Mouse (Mus musculus) C2C12 (cell line): Measurements from ENCODE around the gene Sec16a. TPM values are rescaled to one million over a fixed set of nuclear protein-coding genes. Genes with fewer than 3 reads are reported as not detected.
"Not testable (repeated sequence)": the region's sequence is repeated elsewhere in the genome, so short reads cannot be mapped to it uniquely, and the experiment has no call there.

ENCODE experiments used
- H3K27me3 ChIP-seq: one replicate; pipeline ENCODE4 v1.6.1; 2011; ENCODE audit not compliant: control insufficient read depth, insufficient read depth, insufficient read length
- H3K36me3 ChIP-seq: one replicate; pipeline ENCODE4 v1.6.1; 2011; ENCODE audit not compliant: control insufficient read depth, insufficient read depth
- H3K4me3 ChIP-seq: one replicate; pipeline ENCODE4 v1.5.1; 2011; ENCODE audit warnings: mild to moderate bottlenecking, control low read depth; ENCODE audit not compliant: poor library complexity, insufficient read depth, severe bottlenecking
- H3K79me2 ChIP-seq: one replicate; pipeline ENCODE4 v1.6.1; 2011; ENCODE audit not compliant: control insufficient read depth, insufficient read depth
- H3K79me3 ChIP-seq: one replicate; pipeline ENCODE4 v1.6.1; 2011; ENCODE audit warnings: low read depth, control low read depth
- H3ac ChIP-seq: one replicate; pipeline ENCODE3; 2011; ENCODE audit warnings: low read depth; ENCODE audit not compliant: control insufficient read depth, insufficient read length
- CEBPB ChIP-seq: IDR thresholded peaks from one replicate; pipeline ENCODE4 v1.6.1; 2011; ENCODE audit warnings: low read depth, mild to moderate bottlenecking, control low read depth, moderate library complexity
- CTCF ChIP-seq: IDR thresholded peaks from one replicate; pipeline ENCODE4 v1.5.1; 2011; ENCODE audit not compliant: control insufficient read depth, insufficient read depth, insufficient read length
- FOSL1 ChIP-seq: IDR thresholded peaks from one replicate; pipeline ENCODE4 v1.8.0; 2011; ENCODE audit warnings: mild to moderate bottlenecking, low read length; ENCODE audit not compliant: poor library complexity, insufficient read depth, severe bottlenecking
- MAX ChIP-seq: IDR thresholded peaks from one replicate; pipeline ENCODE4 v1.6.1; 2011; ENCODE audit warnings: mild to moderate bottlenecking, control low read depth
- MYOD1 ChIP-seq: IDR thresholded peaks from one replicate; pipeline ENCODE4 v1.6.1; 2011; ENCODE audit warnings: low read depth; ENCODE audit not compliant: control insufficient read depth, insufficient read length
- MYOG ChIP-seq: IDR thresholded peaks from one replicate; pipeline ENCODE4 v1.6.1; 2011; ENCODE audit not compliant: control insufficient read depth, insufficient read length; ENCODE audit errors: extremely low read depth
- USF1 ChIP-seq: IDR thresholded peaks from one replicate; pipeline ENCODE4 v1.6.1; 2011; ENCODE audit warnings: low read depth, mild to moderate bottlenecking, control low read depth, moderate library complexity
- polyA plus RNA-seq: library from polyadenylated mRNA; unstranded; fragments of >200 nt; fragmentation: generic; extraction: Trizol; gene quantifications from one replicate; pipeline ENCODE4 v1.2.1, GENCODE M21; 2012; ENCODE audit warnings: missing spikeins

The Sec16a gene
- polyA plus RNA-seq, 1 experiment, result 19.5 TPM

DNA sequence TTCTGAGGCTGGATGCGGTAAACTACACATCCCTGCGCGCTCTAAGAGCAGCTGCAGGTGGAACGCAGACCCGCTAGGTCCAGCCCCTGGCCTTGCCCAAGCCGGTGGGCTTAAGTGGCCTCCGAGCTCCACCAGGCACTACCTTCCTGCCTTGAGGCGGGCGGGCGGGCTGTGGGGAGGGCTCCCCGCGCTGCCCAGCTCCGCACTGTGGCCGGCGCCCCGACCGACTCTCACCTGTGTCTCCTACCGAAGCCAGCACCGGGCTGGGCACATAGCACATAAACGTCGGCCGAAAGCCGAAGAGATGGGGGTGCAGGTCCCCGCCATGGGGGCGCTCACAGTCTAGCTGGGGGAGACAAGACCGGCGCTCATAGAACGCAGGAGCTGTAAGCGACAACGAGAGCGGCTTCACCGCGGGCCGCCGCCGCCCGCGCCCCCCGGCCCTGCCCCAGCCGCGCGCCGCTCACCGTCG lies 56.3 kb downstream of the Sec16a start:
- H3K36me3 ChIP-seq, result peaks cover 79% of the 10 kb centered on the region
- peak overlapping the region; percentile 99 for H3ac ChIP-seq
- peak overlapping the region; percentile 93 for H3K4me3 ChIP-seq
- H3K79me2 ChIP-seq, result peaks cover 66% of the 10 kb centered on the region
- peaks cover 44% of the 10 kb centered on the region for H3K79me3 ChIP-seq
- H3K27me3 ChIP-seq, result no peaks in the 10 kb centered on the region
- TF ChIP-seq MAX (no peak), CEBPB (no peak), MYOD1 (no peak), FOSL1 (no peak), MYOG (no peak), CTCF (no peak), USF1 (no peak)

DNA sequence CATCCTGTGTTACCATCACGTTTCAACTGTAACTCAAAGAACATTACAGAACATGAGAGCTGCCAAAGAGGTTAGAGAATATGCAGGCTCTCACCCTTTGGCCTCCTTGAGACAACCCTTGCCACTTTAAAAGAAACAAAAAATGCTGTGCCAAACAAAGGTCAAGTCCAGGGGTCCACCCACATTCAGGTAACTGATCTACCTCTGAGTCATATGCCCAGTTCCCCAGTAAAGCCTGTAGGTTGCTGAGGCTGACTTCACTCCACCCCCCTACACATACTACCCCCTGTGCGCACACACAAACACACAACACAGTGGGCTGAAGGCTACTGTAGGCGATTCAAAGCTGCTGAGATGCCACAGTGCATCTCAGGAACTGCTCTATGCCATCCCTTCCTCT lies 57.3 kb downstream of the Sec16a start:
- Histone ChIP-seq H3ac (peak overlapping the region; percentile 8), H3K79me2 (peaks cover 66% of the 10 kb centered on the region), H3K36me3 (peaks cover 78% of the 10 kb centered on the region), H3K4me3 (no peak overlapping the region), H3K79me3 (peaks cover 44% of the 10 kb centered on the region), H3K27me3 (no peaks in the 10 kb centered on the region)
- no peak for TF ChIP-seq USF1
- TF ChIP-seq FOSL1, result no peak
- TF ChIP-seq CTCF, result no peak
- no peak for TF ChIP-seq CEBPB
- no peak for TF ChIP-seq MAX
- TF ChIP-seq MYOD1, result no peak
- TF ChIP-seq MYOG, result no peak

DNA sequence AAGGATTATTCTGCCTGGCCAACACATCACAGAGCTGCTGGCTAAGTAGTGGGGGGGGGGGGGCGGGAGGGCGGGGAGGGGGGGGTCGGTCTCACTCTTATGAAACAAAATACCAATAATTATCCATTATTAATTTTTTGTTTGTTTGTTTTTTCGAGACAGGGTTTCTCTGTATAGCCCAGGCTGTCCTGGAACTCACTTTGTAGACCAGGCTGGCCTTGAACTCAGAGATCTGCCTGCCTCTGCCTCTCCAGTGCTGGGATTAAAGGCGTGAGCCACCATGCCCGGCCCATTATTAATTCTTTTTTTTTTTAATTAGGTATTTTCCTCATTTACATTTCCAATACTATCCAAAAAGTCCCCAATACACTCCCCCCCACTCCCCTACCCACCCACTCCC lies 64.1 kb downstream of the Sec16a start:
- Histone ChIP-seq H3K79me2 (peaks cover 31% of the 10 kb centered on the region), H3K79me3 (peaks cover 16% of the 10 kb centered on the region), H3ac (peak overlapping the region; percentile 37), H3K36me3 (peaks cover 69% of the 10 kb centered on the region), H3K4me3 (peak overlapping the region; percentile 84)
- not testable (repeated sequence) for H3K27me3 ChIP-seq

DNA sequence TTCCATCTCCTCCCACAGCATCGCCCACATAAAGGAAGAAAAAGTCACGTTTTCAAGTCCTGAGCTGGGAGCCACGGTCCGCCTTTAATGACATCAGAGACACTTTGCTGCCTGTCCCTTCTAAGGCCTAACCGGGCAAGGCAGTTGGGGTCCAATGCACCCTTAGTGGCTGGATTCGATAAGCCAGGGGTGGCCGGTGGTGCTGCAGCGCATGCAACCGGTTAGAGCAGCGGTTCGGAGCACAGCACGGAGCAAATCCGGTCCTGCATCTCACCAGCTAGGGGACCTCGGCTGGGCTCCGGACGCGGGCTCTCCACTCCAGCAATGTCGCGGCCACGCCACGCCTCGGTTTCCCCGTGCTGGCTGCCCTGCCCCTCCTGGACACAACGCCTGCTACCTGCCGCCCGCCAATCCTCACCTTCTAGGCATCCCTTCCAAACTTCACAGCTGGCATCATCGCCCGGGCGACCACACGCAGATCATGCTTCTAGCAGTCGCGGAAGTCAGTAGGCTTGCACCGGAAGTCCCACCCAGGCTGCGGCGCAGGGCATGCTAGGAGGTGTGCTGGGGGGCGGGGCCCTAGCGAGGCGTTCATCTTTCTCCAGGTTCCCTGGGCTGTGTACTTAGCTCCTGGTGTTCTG lies 64.8 kb downstream of the Sec16a start, which contains the start of gene Snapc4:
Gene Snapc4 (minus strand): TSS at position 523 of the 641 bp plus-strand sequence.
- peak within 1 kb of the TSS; percentile 84 for H3K4me3 ChIP-seq
- peaks cover 16% of the 10 kb centered on the region for H3K79me3 ChIP-seq
- peak within 1 kb of the TSS; percentile 97 for H3ac ChIP-seq
- H3K36me3 ChIP-seq, result peaks cover 67% of the 10 kb centered on the region
- peaks cover 25% of the 10 kb centered on the region for H3K79me2 ChIP-seq
- no peak for TF ChIP-seq FOSL1
- TF ChIP-seq MAX, result peak; percentile 92
- H3K27me3 ChIP-seq, result no peaks in the 10 kb centered on the region

DNA sequence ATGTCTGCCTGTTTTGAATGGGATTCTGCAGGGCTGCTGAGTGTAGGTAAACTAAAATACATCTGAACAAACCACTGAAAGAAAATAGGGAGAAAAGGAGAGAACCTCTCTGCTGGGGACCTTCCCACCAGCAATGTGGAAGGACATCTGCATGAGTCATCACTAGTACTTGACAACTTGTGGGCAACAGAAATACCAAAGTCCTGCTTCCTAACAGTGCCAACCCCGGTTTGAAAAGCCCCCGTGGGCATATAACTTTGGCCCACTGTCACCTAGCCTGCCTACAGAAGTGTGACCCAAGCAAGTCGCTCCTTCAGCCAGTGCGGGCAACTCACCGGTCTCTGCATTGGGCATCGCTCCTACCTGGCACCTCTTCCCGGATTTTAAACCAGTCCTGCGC lies 72.6 kb downstream of the Sec16a start:
- no peak for TF ChIP-seq MAX
- no peak for TF ChIP-seq USF1
- no peak for TF ChIP-seq CEBPB
- TF ChIP-seq CTCF, result no peak
- no peak for TF ChIP-seq MYOD1
- TF ChIP-seq MYOG, result no peak
- Histone ChIP-seq H3ac (peak overlapping the region; percentile 36), H3K36me3 (peaks cover 90% of the 10 kb centered on the region), H3K4me3 (no peak overlapping the region), H3K27me3 (no peaks in the 10 kb centered on the region), H3K79me3 (no peaks in the 10 kb centered on the region), H3K79me2 (no peaks in the 10 kb centered on the region)

DNA sequence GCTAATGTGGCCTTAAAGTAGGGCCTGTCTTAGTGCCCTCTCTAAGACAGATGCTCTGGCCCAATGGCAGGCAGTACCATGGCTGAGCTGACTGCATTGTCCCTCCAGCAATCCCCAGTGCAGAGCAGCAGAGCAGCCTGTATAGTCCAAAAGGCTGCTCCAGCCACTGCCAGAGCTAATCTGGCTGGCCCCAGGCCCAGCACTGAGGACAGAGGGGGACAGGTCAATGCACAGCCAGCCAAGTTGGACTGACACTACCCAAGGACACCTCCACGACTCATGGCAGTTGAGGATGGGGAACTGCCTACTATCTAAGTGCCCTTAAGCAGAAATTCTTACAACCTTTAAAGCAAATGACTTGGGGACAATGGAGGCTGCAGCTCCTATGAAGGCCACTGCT lies 76.4 kb downstream of the Sec16a start:
- Histone ChIP-seq H3K79me3 (no peaks in the 10 kb centered on the region), H3K4me3 (no peak overlapping the region), H3ac (no peak overlapping the region), H3K36me3 (peaks cover 91% of the 10 kb centered on the region), H3K79me2 (no peaks in the 10 kb centered on the region), H3K27me3 (no peaks in the 10 kb centered on the region)
- TF ChIP-seq CTCF (no peak), MYOD1 (no peak), CEBPB (no peak), MAX (no peak), USF1 (no peak), MYOG (no peak), FOSL1 (no peak)
